Mouse (Mus musculus) cerebellum, adult 2 months (tissue): ENCODE measurements around the gene 5330417C22Rik. TPM values are rescaled to one million over a fixed set of nuclear protein-coding genes. Genes with fewer than 3 reads are reported as not detected.

Source experiments
- DNase-seq, 2 experiments: peaks; one replicate each; pipeline ENCODE4 v3.0.0; 2021
- H3K27ac ChIP-seq: fragments of 200-500 bp; 2 replicates; pipeline ENCODE4 v1.5.1; 2012; ENCODE audit warnings: low read length, control low read depth, inconsistent platforms; ENCODE audit not compliant: insufficient read depth
- H3K27me3 ChIP-seq: fragments of 200-500 bp; 2 replicates; pipeline ENCODE4 v1.6.1; 2012; ENCODE audit warnings: inconsistent platforms, mild to moderate bottlenecking, low read length, moderate library complexity; ENCODE audit not compliant: control insufficient read depth, insufficient read depth
- H3K4me1 ChIP-seq: fragments of 200-500 bp; 2 replicates; pipeline ENCODE4 v1.6.1; 2011; ENCODE audit warnings: low read length; ENCODE audit not compliant: control insufficient read depth, insufficient read depth
- H3K4me3 ChIP-seq: fragments of 200-500 bp; replicated peaks from 2 replicates; pipeline ENCODE3; 2011; ENCODE audit warnings: mild to moderate bottlenecking, low read depth, low read length, control low read depth; ENCODE audit not compliant: insufficient read depth
- CTCF ChIP-seq: fragments of 200-500 bp; IDR thresholded peaks from 2 replicates; pipeline ENCODE4 v1.5.1; 2011; ENCODE audit warnings: low read depth, mild to moderate bottlenecking, control low read depth, low read length, moderate library complexity, borderline replicate concordance; ENCODE audit not compliant: insufficient read depth
- POLR2A ChIP-seq: fragments of 200-500 bp; IDR thresholded peaks from 2 replicates; pipeline ENCODE4 v1.6.1; 2011; ENCODE audit warnings: low read length, control low read depth, borderline replicate concordance; ENCODE audit not compliant: insufficient read depth
- WGBS: fragments of 180-500 bp; shearing (Covaris S2); methylation state at CpG from one replicate; pipeline ENCODE4 v1.1.7; 2018; 5-methylcytosine and 5-hydroxymethylcytosine counted together
- polyA plus RNA-seq: library from polyadenylated mRNA; depleted of rRNA; stranded (reverse); fragments of >200 nt; gene quantifications from 2 replicates; pipeline ENCODE4 v1.2.3, GENCODE M21; 2012

The 5330417C22Rik gene
- polyA plus RNA-seq, 1 experiment, result 5.4 TPM

DNA sequence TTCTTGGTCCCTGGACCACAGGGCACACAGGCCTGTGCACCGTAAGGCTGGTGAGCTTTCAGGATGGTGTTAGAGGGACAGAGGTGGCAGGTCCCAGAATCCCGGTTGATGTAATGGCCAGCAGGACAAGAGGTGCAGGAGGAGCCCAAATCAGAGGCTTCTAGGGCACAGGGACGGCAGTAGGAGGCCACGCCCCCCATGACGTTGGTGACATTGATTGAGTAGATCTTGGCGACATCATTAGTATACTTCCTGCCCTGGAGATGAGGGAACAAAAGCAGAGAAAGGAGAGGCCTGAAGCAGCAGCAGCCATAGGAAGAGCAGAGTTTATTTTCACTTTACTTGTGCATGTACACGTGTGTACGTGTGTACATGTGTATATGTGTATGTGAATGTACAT lies 68.6 kb downstream of the 5330417C22Rik start:
- H3K4me3 ChIP-seq, result no peak overlapping the region
- H3K4me1 ChIP-seq, result no peaks in the 10 kb centered on the region
- no peaks in the 10 kb centered on the region for H3K27me3 ChIP-seq
- no peak for TF ChIP-seq POLR2A
- no peak for TF ChIP-seq CTCF
- no peak overlapping the region for H3K27ac ChIP-seq
- 82% methylated on average over 8 of the region's 8 CpGs for WGBS
- DNase-seq, result no peak

DNA sequence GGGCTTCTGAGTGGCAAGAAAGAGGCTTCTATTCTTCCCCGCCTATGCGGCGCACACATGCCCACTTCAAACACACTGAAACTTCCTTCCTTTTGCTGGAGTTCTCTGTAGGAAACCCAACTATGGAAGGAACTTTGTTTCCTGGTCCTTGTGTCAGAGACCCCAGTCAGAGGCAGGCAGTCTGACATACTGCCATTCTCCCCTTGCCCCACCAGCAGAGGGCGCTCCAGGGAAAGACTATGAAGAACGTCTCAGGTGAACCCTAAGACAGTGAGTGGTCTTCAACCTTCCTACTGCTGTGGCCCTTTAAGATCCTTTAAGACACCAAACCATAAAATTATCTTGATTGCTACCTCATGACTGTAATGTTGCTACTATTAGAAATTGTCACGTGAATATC lies 69.9 kb downstream of the 5330417C22Rik start:
- no peaks in the 10 kb centered on the region for H3K27me3 ChIP-seq
- no peak overlapping the region for H3K4me3 ChIP-seq
- no peak overlapping the region for H3K27ac ChIP-seq
- 84% methylated on average over 6 of the region's 6 CpGs for WGBS
- peak in 1 of 2 experiments; percentile 32 for DNase-seq
- peak; percentile 49; the same call in 1 of the 2 replicates for TF ChIP-seq CTCF
- TF ChIP-seq POLR2A, result no peak
- H3K4me1 ChIP-seq, result no peaks in the 10 kb centered on the region

DNA sequence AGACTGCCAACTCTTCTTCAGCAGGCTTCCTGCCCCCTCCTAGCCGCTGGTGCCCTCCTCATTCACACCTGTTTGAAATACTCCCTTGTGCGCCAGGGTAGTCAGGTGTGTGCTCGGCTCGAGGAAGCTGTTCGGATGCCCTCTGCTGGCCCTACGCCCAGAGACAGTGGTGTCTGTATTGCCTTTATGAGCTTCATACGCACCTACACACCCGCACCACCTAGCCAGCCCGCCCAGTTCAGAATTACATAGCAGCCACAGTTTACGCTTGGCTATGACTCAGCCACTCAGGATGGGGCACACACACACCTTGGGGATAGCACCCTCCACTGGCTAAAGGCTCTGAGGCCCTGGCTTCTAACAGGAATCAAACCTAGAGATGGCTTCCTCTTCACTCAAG lies 77.5 kb downstream of the 5330417C22Rik start:
- no peaks in the 10 kb centered on the region for H3K4me1 ChIP-seq
- H3K4me3 ChIP-seq, result no peak overlapping the region
- no peak overlapping the region for H3K27ac ChIP-seq
- 40% methylated on average over 10 of the region's 10 CpGs for WGBS
- H3K27me3 ChIP-seq, result no peaks in the 10 kb centered on the region
- TF ChIP-seq CTCF (no peak), POLR2A (no peak)
- no peak for DNase-seq

DNA sequence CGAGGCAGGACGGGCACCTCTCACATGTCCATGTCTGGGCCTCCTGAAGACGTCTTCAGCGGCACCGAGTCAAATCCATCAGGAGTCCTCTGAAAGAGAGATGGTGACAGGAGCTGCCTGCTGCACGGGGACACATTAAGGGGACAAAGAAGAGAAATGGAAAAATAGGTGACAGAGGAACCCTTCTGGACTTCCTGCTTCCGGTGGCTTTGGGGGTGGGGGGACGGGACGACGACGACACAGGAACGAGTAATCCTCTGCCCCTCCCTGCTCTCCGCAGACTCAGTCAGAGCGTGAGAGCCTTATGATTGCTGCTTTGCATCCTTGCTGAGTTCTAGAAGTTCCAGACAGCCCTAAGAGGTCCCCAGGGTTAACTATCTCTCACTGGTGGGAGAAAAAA lies 78.0 kb downstream of the 5330417C22Rik start:
- Histone ChIP-seq H3K27ac (no peak overlapping the region), H3K27me3 (no peaks in the 10 kb centered on the region), H3K4me3 (no peak overlapping the region), H3K4me1 (no peaks in the 10 kb centered on the region)
- 64% methylated on average over 14 of the region's 14 CpGs for WGBS
- TF ChIP-seq POLR2A (no peak), CTCF (no peak)
- DNase-seq, result no peak

DNA sequence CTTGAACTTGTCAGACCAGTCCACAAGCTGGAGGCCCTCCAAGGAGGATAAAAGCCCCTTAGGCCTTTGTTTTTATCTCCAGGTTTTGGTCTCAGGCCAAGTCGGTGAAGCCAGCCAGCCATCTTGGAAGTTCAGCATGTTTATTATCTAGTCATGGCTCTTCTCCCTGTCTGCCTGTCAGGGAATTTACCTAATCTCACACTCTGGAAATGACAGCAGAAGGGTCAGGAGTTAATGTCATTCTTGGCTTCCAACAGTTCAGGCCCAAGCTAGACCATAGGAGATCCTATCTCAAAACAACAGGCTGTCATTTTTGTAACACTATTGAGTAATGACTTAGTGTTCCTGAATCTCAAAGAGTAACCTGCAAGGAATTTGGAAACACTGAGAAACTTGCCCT lies 82.2 kb downstream of the 5330417C22Rik start:
- Histone ChIP-seq H3K4me1 (no peaks in the 10 kb centered on the region), H3K4me3 (no peak overlapping the region), H3K27ac (no peak overlapping the region), H3K27me3 (no peaks in the 10 kb centered on the region)
- WGBS, result 74% methylated on average over 1 of the region's 1 CpGs
- TF ChIP-seq POLR2A (no peak), CTCF (no peak)
- no peak for DNase-seq

DNA sequence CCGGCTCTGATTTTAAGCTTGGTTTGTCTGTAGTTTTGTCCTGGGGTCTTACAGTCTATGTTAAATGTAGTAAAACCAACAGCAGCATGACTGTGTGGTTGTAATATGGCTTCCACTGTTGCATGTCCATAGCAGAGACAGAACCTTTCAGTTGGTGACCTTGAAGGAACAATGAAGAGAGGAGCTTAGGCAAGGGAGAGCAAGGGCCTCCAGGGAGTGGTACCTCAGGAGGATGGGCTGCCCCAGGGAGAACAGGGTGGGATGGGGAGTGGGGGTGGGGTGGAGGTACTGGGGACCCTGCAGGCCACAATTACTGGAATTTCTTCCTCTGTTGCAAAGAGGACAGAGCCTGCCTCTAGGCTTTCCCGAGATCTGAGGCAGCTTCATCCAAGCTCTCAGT lies 84.4 kb downstream of the 5330417C22Rik start:
- TF ChIP-seq CTCF, result no peak
- TF ChIP-seq POLR2A, result no peak
- H3K4me1 ChIP-seq, result no peaks in the 10 kb centered on the region
- H3K27me3 ChIP-seq, result no peaks in the 10 kb centered on the region
- whole genome bisulfite sequencing, result 87% methylated on average over 2 of the region's 2 CpGs
- no peak overlapping the region for H3K4me3 ChIP-seq
- no peak overlapping the region for H3K27ac ChIP-seq
- no peak for DNase-seq

DNA sequence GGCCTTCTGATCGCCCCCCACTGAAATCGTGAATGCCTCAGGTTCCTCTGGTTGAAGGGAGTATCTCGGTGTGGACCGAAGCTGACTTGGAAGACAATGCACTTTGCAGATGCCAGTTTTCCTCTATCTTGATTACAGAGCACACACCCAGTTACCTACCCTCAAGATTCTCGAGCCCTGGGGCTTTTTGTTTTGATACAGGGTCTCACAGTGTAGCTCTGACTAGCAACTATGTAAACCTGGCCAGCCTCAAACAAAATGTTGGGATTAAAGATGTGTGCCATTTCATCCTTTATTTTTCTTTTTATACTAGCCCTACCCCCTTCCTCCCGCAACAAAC lies 91.0 kb downstream of the 5330417C22Rik start:
- peak overlapping the region; percentile 88 for H3K4me3 ChIP-seq
- TF ChIP-seq CTCF (no peak), POLR2A (no peak; the same call in 1 of the 2 replicates)
- H3K4me1 ChIP-seq, result peaks cover 6% of the 10 kb centered on the region; the same call in 1 of the 2 replicates
- WGBS, result 12% methylated on average over 6 of the region's 6 CpGs
- DNase-seq, result no peak
- no peaks in the 10 kb centered on the region for H3K27me3 ChIP-seq
- H3K27ac ChIP-seq, result 0 out of 2 replicates have a peak overlapping the region, but pooled peaks have one; percentile 40

DNA sequence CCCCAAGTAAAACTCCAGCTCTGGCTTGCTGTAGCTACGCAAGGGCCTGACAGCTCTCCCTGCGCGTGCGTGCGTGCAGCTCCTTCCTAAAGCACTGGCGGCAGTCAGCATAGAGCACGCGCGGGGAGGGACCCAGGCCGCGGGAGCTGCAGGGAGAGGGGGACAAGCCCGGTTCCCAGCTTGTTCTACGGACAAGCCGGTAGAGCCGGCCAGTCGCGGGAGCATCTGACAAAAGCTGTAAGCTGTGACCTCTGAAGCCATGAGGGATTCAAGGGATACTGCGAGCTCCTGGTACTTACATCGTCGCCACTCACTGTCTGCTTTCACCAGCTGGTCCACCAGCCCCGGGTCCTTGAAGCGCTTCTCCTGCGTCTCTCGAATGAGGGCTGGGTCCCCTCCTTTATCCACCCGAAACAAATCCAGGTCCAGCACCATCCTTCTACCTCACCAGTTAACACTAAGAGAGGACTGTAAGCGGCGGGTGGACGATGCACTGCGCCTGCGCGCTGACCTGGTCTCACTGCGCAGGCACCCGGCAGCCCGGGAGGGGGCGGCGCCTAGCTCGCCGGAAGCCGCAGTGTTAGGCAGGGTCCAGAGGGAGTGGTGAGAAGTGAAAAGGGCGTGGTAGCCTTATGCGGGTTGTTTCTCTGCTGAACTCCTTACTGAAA lies 91.5 kb downstream of the 5330417C22Rik start, which contains the start of gene Sars:
Sars (minus strand) TSS at position 512 of the 668 bp plus-strand sequence.
- WGBS, result under 1% methylated on average over 41 of the region's 41 CpGs
- Histone ChIP-seq H3K4me1 (peaks cover 7% of the 10 kb centered on the region; the same call in 1 of the 2 replicates), H3K27me3 (no peaks in the 10 kb centered on the region), H3K4me3 (peak within 1 kb of the TSS; percentile 88), H3K27ac (peak within 1 kb of the TSS; percentile 64)
- peak; percentile 88 to 92 for DNase-seq
- TF ChIP-seq CTCF, result no peak
- TF ChIP-seq POLR2A, result peak; percentile 75
